Mouse (Mus musculus) cortical plate, adult 2 months (tissue): ENCODE measurements around the gene Vmn1r203. TPM values are rescaled to one million over a fixed set of nuclear protein-coding genes. Genes with fewer than 3 reads are reported as not detected.
"Not testable (repeated sequence)": the region's sequence is repeated elsewhere in the genome, so short reads cannot be mapped to it uniquely, and the experiment has no call there.

ENCODE experiments used
- H3K27ac ChIP-seq: fragments of 200-500 bp; 2 replicates; pipeline ENCODE4 v1.5.1; 2012; ENCODE audit warnings: low read length, control low read depth, inconsistent platforms; ENCODE audit not compliant: insufficient read depth
- H3K4me1 ChIP-seq: fragments of 200-500 bp; 2 replicates; pipeline ENCODE4 v1.6.1; 2011; ENCODE audit warnings: low read length; ENCODE audit not compliant: control insufficient read depth, insufficient read depth
- H3K4me3 ChIP-seq: fragments of 200-500 bp; 2 replicates; pipeline ENCODE4 v1.5.1; 2011; ENCODE audit warnings: mild to moderate bottlenecking, low read length, control low read depth; ENCODE audit not compliant: insufficient read depth
- CTCF ChIP-seq: fragments of 200-500 bp; IDR thresholded peaks from 2 replicates; pipeline ENCODE4 v1.5.1; 2011; ENCODE audit warnings: mild to moderate bottlenecking, control low read depth, low read length; ENCODE audit not compliant: insufficient read depth; ENCODE audit errors: extremely low read depth
- POLR2A ChIP-seq: fragments of 200-500 bp; IDR thresholded peaks from 2 replicates; pipeline ENCODE4 v1.6.1; 2011; ENCODE audit warnings: mild to moderate bottlenecking, low read length, control low read depth; ENCODE audit not compliant: insufficient read depth; ENCODE audit errors: extremely low read depth
- polyA plus RNA-seq: library from polyadenylated mRNA; depleted of rRNA; stranded (reverse); fragments of >200 nt; gene quantifications from 2 replicates; pipeline ENCODE4 v1.2.3, GENCODE M21; 2012; rRNA removed

The Vmn1r203 gene
- polyA plus RNA-seq: not detected in 2 replicates

DNA sequence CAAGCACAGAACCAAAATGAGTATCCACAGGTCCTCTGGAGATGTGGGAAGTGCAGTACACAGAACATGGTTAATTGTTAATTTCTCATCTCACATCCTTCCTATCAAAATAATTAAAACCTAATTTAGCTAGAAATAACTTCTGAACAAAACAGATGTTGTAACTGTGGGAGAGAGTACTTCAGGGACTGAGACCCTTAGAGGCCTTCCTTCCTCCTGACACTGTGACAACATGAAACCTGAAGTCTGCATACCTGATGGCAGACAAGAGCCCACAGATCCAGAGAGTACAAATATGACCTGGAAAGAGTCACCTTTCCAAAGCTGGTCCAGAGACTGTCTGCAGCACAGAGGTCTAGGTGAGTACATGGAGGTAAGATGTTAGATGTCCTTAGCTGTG is at the start of gene Vmn1r203:
Vmn1r203 (plus strand) TSS at position 301 of the 400 bp plus-strand sequence.
- TF ChIP-seq POLR2A: no peak
- TF ChIP-seq CTCF: no peak
- no peak within 1 kb of the TSS for H3K4me3 ChIP-seq
- H3K4me1 ChIP-seq: no peaks in the 10 kb centered on the region
- H3K27ac ChIP-seq: no peak within 1 kb of the TSS

DNA sequence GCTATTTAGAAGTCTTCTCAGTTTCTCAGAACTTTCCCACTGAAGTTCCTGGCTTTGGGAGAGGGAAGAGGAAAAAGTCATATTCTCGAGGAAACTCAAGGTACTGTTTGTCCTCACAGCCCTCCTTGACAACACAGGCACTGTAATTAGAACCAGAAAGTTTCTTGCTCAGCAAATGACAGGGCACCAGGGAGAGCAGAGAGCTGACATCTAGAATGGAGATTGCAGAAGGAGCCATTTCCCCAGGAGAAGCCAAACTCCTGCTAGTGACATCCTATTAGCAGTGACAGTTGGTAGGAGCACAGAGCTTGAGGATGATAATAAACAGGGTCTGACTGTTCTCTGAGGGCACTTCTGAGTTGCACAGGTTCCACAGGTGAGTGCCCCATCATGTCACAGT is 46.3 kb upstream of the Vmn1r203 start, which contains the start of gene Vmn1r201:
Vmn1r201 (plus strand) TSS at position 301 of the 400 bp plus-strand sequence.
- TF ChIP-seq POLR2A: no peak
- TF ChIP-seq CTCF: no peak
- H3K4me3 ChIP-seq: no peak within 1 kb of the TSS
- no peaks in the 10 kb centered on the region for H3K4me1 ChIP-seq
- no peak within 1 kb of the TSS for H3K27ac ChIP-seq

DNA sequence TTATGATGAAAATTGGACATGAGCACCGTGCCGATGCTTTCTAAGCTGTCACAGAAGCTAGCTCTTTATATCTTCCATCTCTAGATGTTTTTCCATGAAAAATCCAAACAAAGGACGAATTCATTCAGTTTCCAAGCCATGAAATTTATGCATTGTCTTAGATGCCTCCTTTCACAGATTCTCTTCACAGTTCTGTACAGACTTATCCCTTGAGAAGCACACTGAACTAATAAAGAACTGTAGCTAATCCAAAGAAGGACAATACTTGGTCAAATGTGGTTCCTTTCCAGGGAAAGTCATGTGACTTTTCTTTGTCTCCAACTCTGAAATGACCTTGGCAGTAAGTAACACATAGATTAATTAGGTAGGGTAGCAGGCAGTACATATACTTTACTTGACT is 15.5 kb upstream of the Vmn1r203 start:
- H3K4me1 ChIP-seq: no peaks in the 10 kb centered on the region
- H3K4me3 ChIP-seq: no peak overlapping the region
- TF ChIP-seq CTCF: no peak
- no peak for TF ChIP-seq POLR2A
- H3K27ac ChIP-seq: no peak overlapping the region

DNA sequence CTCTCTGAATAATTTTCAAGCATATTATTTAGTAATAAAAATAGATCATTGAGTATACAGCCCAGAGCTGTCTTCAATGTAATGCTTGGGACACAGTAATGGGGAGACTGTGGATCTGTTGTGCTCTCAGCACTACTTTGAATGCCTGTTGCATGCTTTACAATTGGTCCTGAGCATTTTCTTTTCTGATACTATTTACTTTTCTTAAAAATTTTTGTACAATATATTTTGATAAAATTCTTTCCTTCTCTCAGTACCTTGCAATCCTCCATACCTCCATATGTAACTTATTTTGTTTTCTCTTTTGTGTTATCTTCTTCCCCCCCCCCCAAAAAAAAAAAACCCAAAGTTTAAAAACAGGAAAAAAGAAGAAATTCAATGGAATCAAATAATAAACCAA is 12.6 kb upstream of the Vmn1r203 start, which contains the start of gene Vmn1r202:
Vmn1r202 (minus strand) TSS at position 101 of the 400 bp plus-strand sequence.
- no peaks in the 10 kb centered on the region for H3K4me1 ChIP-seq
- no peak within 1 kb of the TSS for H3K27ac ChIP-seq
- no peak within 1 kb of the TSS for H3K4me3 ChIP-seq
- TF ChIP-seq POLR2A (no peak), CTCF (no peak)

DNA sequence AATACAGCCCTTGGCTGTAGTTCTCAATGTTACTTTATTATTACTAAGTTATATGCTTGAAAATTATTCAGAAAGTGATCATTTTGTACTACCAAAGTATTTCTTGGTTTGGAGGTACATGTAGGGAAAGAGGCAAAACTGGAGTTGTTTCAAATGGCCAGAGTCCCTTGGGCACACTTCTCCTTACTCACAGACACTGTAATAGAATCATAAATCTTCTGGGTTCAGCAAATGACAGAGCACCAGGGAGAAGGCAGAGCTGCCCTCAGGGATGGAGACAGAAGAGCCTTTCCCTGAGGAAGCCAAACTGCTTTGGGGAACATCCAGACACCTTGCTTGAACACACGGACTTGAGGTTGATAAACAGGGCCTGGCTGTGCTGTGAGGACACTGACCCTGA is 35.0 kb downstream of the Vmn1r203 start, which contains the start of gene Vmn1r204:
Vmn1r204 (plus strand) TSS at position 301 of the 400 bp plus-strand sequence.
- not testable (repeated sequence) for H3K4me1 ChIP-seq, H3K27ac ChIP-seq, H3K4me3 ChIP-seq

DNA sequence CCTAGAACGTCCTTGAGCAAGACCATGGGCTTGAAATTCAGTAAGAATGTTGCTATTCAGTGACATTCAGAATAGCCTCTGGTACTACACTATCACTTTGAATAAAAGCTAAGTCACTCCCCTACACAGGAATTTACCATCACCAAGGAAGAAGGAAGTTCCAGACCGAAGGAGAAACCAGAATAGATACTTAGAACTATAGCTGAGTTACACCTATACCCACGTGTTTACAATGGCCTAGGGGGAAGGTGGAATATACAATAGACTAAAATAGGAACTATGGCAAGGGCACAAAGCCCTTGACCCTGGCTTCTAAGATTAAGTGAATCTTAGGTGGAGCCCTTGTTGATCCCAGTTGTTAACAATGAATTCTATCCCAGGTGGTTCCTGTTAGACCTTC is 57.0 kb downstream of the Vmn1r203 start:
- not testable (repeated sequence) for H3K4me1 ChIP-seq, H3K27ac ChIP-seq, H3K4me3 ChIP-seq

Other genes with a start within 250 kb of the Vmn1r203 start
- not detected in 2 replicates for gene Vmn1r195, start 247.6 kb upstream of the Vmn1r203 start, polyA plus RNA-seq
- gene Vmn1r196, start 228.2 kb upstream of the Vmn1r203 start, polyA plus RNA-seq: not detected in 2 replicates
- not detected in 2 replicates for gene Vmn1r197, start 193.5 kb upstream of the Vmn1r203 start, polyA plus RNA-seq
- not detected in 2 replicates for gene Vmn1r198, start 167.8 kb upstream of the Vmn1r203 start, polyA plus RNA-seq
- gene Vmn1r199, start 138.3 kb upstream of the Vmn1r203 start, polyA plus RNA-seq: not detected in 2 replicates
- gene Vmn1r200, start 127.7 kb upstream of the Vmn1r203 start, polyA plus RNA-seq: not detected in 2 replicates
- not detected in 2 replicates for gene Vmn1r201, start 46.2 kb upstream of the Vmn1r203 start, polyA plus RNA-seq
- gene Vmn1r202, start 12.7 kb upstream of the Vmn1r203 start, polyA plus RNA-seq: not detected in 2 replicates
- gene Vmn1r204, start 35.1 kb downstream of the Vmn1r203 start, polyA plus RNA-seq: not detected in 2 replicates
- not detected in 2 replicates for gene Vmn1r205, start 74.9 kb downstream of the Vmn1r203 start, polyA plus RNA-seq
- gene Vmn1r206, start 106.1 kb downstream of the Vmn1r203 start, polyA plus RNA-seq: 0.19 TPM in 1 of 2 replicates, not detected in the other
- 0.02 TPM in 1 of 2 replicates, not detected in the other for gene Vmn1r207-ps, start 211.5 kb downstream of the Vmn1r203 start, polyA plus RNA-seq